Mouse (Mus musculus) liver, embryonic 14.5 days (tissue): ENCODE measurements around the gene Tpte. TPM values are rescaled to one million over a fixed set of nuclear protein-coding genes. Genes with fewer than 3 reads are reported as not detected.

Source experiments
- ATAC-seq: fragments of 200-750 bp; cut with Nextera tagmentation; 2 replicates; pipeline ENCODE4 v1.8.0; 2017; ENCODE audit warnings: moderate number of reproducible peaks, mild to moderate bottlenecking, moderate library complexity; ENCODE audit not compliant: insufficient read depth
- DNase-seq, 3 experiments: peaks; one replicate each; pipeline ENCODE4 v3.0.0-alpha.2; 2012 to 2013; ENCODE audit warnings: low read depth in 3 of 3, low spot score in 3 of 3
- H3K27ac ChIP-seq: fragments of 300-500 bp; sonication (generic); 2 replicates; pipeline ENCODE4 v1.5.1; 2014; ENCODE audit warnings: moderate library complexity, mild to moderate bottlenecking, control low read depth, inconsistent platforms
- H3K27me3 ChIP-seq: fragments of 300-500 bp; sonication (generic); 2 replicates; pipeline ENCODE4 v1.6.1; 2014; ENCODE audit warnings: mild to moderate bottlenecking, low read length, moderate library complexity; ENCODE audit not compliant: control insufficient read depth, insufficient read depth
- H3K36me3 ChIP-seq: fragments of 300-500 bp; sonication (generic); replicated peaks from 2 replicates; pipeline ENCODE4 v1.6.1; 2014; ENCODE audit warnings: low read depth; ENCODE audit not compliant: control insufficient read depth, insufficient read depth
- H3K4me1 ChIP-seq, 2 experiments: fragments of 200-500 bp in 1 of 2; fragments of 300-500 bp in 1 of 2; sonication (generic) in 1 of 2; replicated peaks; 2 replicates each; pipeline ENCODE4 v1.6.1; 2012 to 2014; ENCODE audit warnings: antibody characterized with exemption in 1 of 2, inconsistent platforms in 1 of 2, low read length in 1 of 2; ENCODE audit not compliant: control insufficient read depth in 2 of 2, insufficient read depth in 2 of 2
- H3K4me2 ChIP-seq: fragments of 300-500 bp; sonication (generic); 2 replicates; pipeline ENCODE4 v1.6.1; 2014; ENCODE audit warnings: low read depth, mild to moderate bottlenecking, control low read depth, moderate library complexity
- H3K4me3 ChIP-seq, 2 experiments: fragments of 200-500 bp in 1 of 2; fragments of 300-500 bp in 1 of 2; sonication (generic) in 1 of 2; 2 replicates each; pipeline ENCODE4 v1.5.1; 2012 to 2014; ENCODE audit warnings: low read depth in 2 of 2, low read length in 2 of 2, mild to moderate bottlenecking in 2 of 2, control low read depth in 1 of 2, inconsistent platforms in 1 of 2, moderate library complexity in 1 of 2; ENCODE audit not compliant: insufficient read depth in 1 of 2
- H3K9ac ChIP-seq: fragments of 300-500 bp; sonication (generic); replicated peaks from 2 replicates; pipeline ENCODE4 v1.6.1; 2014; ENCODE audit warnings: mild to moderate bottlenecking, control low read depth, moderate library complexity
- H3K9me3 ChIP-seq: fragments of 300-500 bp; sonication (generic); 2 replicates; pipeline ENCODE4 v1.6.1; 2016; ENCODE audit warnings: low read length, mixed read lengths; ENCODE audit not compliant: control insufficient read depth
- CTCF ChIP-seq: IDR thresholded peaks from 2 replicates; pipeline ENCODE4 v1.5.1; 2016; ENCODE audit warnings: antibody characterized with exemption, low read depth, control low read depth
- EP300 ChIP-seq: IDR thresholded peaks from 2 replicates; pipeline ENCODE4 v1.6.1; 2016; ENCODE audit warnings: antibody characterized with exemption, low read depth
- WGBS: fragments of 180-500 bp; shearing (Covaris S2); extraction: QIAGEN DNeasy Blood & Tissue Kit; methylation state at CpG from one replicate; pipeline ENCODE4 v1.1.7; 2014; ENCODE audit not compliant: insufficient replicate concordance; 5-methylcytosine and 5-hydroxymethylcytosine counted together
- polyA plus RNA-seq, 2 experiments: library from polyadenylated mRNA; depleted of rRNA in 1 of 2; stranded (reverse) in 1 of 2; unstranded in 1 of 2; fragments of >200 nt; fragmentation: Nextera tagmentation in 1 of 2; extraction: Ambion mirVana in 1 of 2; gene quantifications; 2 replicates each; pipeline versions ENCODE4 v1.2.1 to v1.2.3; 2012 to 2014

Tpte gene
- polyA plus RNA-seq (2012; rRNA removed) (not detected in 2 replicates), polyA plus RNA-seq (2014; fragmentation: Nextera tagmentation; extraction: Ambion mirVana) (not detected in 2 replicates)

GRCm38 (mm10) chr8:22282999-22283491 is at the start of gene Tpte:
Gene Tpte, plus strand, starts transcription at chr8:22283441.
- WGBS = 31% methylated on average over 2 of the region's 2 CpGs
- Histone ChIP-seq H3K36me3 (no peaks in the 10 kb centered on the region), H3K4me2 (no peak within 1 kb of the TSS), H3K9ac (no peak within 1 kb of the TSS), H3K27me3 (no peaks in the 10 kb centered on the region), H3K4me1 (no peaks in the 10 kb centered on the region), H3K4me3 (no peak within 1 kb of the TSS), H3K9me3 (no peaks in the 10 kb centered on the region), H3K27ac (no peak within 1 kb of the TSS)
- no peak for TF ChIP-seq EP300
- no peak for TF ChIP-seq CTCF
- no peak for ATAC-seq
- DNase-seq = no peak

DNA sequence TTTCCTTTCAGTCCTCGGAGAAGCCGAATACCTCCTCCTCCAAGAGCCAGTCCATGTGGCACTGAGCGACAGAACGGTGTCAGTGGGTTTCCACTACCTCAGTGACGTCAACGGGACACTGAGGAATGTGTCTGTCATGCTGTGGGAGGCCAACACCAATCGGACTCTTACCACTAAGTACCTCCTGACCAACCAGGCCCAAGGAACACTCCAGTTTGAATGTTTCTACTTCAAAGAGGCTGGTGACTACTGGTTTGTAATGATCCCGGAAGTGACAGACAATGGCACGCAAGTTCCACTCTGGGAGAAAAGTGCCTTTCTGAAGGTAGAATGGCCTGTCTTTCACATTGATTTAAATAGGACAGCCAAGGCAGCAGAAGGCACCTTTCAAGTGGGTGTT is 40.3 kb upstream of the Tpte start:
- no peak for TF ChIP-seq EP300
- TF ChIP-seq CTCF = no peak
- WGBS = 80% methylated on average over 9 of the region's 9 CpGs

DNA sequence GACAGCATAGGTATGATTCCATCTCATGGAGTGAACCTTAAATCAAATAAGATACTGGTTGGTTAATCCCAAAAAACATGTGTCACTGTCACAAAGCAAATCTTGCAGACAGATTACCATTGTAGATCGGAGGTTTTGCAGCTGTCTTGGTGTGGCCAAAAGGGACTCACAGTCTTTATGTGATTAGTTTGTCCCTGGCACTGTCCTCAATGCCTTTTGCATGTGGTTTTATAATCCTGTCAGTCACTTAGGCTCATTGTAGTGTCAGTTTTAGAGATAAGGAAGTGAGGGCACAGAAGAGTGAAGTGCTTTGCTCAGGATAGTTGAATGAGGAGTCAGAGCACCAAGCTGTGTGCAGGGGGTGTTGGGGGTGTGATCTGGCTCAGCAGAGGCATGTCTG is 37.6 kb upstream of the Tpte start:
- Histone ChIP-seq H3K4me2 (no peak overlapping the region), H3K27me3 (no peaks in the 10 kb centered on the region), H3K36me3 (no peaks in the 10 kb centered on the region), H3K4me1 (no peaks in the 10 kb centered on the region), H3K9me3 (no peaks in the 10 kb centered on the region), H3K27ac (no peak overlapping the region), H3K4me3 (no peak overlapping the region), H3K9ac (no peak overlapping the region)
- DNase-seq (no peak), ATAC-seq (no peak)
- 13% methylated on average over 1 of the region's 1 CpGs for WGBS
- TF ChIP-seq EP300 = no peak
- no peak for TF ChIP-seq CTCF

More for the DNA sequence above, 40.3 kb upstream of the Tpte start:
- no peak overlapping the region for H3K4me3 ChIP-seq
- no peaks in the 10 kb centered on the region for H3K27me3 ChIP-seq
- no peak overlapping the region for H3K27ac ChIP-seq
- H3K9ac ChIP-seq = no peak overlapping the region
- no peak overlapping the region for H3K4me2 ChIP-seq
- DNase-seq = no peak
- no peaks in the 10 kb centered on the region for H3K36me3 ChIP-seq
- H3K4me1 ChIP-seq = no peaks in the 10 kb centered on the region
- no peak for ATAC-seq
- no peaks in the 10 kb centered on the region for H3K9me3 ChIP-seq

DNA sequence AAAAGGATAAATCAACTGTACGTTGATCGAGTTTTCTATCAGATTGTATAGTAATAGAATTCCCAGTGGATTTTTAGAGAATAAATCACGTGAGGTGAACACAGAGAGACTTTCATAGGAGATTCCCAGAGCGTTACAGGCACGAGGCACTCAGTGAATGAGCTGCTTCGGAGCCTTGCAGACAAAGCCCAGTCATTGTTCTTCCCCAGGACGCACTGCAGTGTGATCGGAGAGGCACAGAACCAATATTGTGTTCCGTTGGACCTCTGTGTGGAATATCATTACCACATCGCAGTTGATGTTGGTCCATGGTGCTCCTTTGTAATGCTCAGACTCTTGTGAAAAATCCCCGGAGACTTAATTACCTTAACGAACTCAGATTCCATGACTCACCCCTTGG is 35.3 kb upstream of the Tpte start:
- WGBS = 78% methylated on average over 12 of the region's 12 CpGs
- ATAC-seq = no peak
- Histone ChIP-seq H3K4me2 (no peak overlapping the region), H3K9ac (no peak overlapping the region), H3K36me3 (no peaks in the 10 kb centered on the region), H3K27me3 (no peaks in the 10 kb centered on the region), H3K9me3 (no peaks in the 10 kb centered on the region), H3K27ac (no peak overlapping the region), H3K4me3 (no peak overlapping the region), H3K4me1 (no peaks in the 10 kb centered on the region)
- DNase-seq = no peak
- no peak for TF ChIP-seq EP300
- TF ChIP-seq CTCF = no peak

DNA sequence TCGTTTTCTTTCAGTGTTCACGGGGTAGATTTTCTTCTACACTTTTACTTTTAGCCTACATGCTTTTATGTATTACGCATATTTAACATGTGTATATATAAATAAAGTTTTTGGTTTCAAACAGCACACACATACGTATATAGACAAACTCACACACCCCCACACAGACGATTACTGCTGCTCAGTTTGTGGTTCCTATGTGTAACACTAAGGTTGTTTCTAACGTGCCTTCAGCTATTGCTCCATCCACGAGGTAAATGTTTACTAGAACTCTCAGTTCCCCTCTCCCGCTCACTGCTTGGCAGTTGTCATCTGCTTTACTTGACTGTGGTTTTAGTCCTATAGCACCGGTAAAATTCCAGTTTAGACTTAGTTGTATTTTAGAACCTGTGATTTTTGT is 34.2 kb upstream of the Tpte start:
- ATAC-seq (no peak), DNase-seq (no peak)
- no peak overlapping the region for H3K4me3 ChIP-seq
- no peaks in the 10 kb centered on the region for H3K9me3 ChIP-seq
- WGBS = 56% methylated on average over 9 of the region's 9 CpGs
- H3K36me3 ChIP-seq = no peaks in the 10 kb centered on the region
- H3K4me2 ChIP-seq = no peak overlapping the region
- no peaks in the 10 kb centered on the region for H3K27me3 ChIP-seq
- H3K27ac ChIP-seq = no peak overlapping the region
- no peak for TF ChIP-seq EP300
- TF ChIP-seq CTCF = no peak
- no peaks in the 10 kb centered on the region for H3K4me1 ChIP-seq
- no peak overlapping the region for H3K9ac ChIP-seq
